Mouse (Mus musculus) kidney, adult 11 months (tissue): Measurements from ENCODE around the gene Foxf2.

ENCODE experiments used
- DNase-seq: peaks from one replicate; pipeline ENCODE4 v3.0.0; 2022

Foxf2 gene

GRCm38 (mm10) chr13:31625333-31626101, at the start of gene Foxf2:
Gene Foxf2 (plus strand): TSS chr13:31625816.
- no peak for DNase-seq

GRCm38 (mm10) chr13:31576696-31577095, 48.9 kb upstream of the Foxf2 start:
- peak; percentile 36 for DNase-seq

GRCm38 (mm10) chr13:31577576-31577975, 48.0 kb upstream of the Foxf2 start:
- no peak for DNase-seq

- DNase-seq: peak; percentile 85
Measured at GRCm38 (mm10) chr13:31578389-31578788, 47.2 kb upstream of the Foxf2 start.

GRCm38 (mm10) chr13:31579866-31580265, 45.8 kb upstream of the Foxf2 start:
- DNase-seq: peak; percentile 61

- DNase-seq: no peak
Measured at GRCm38 (mm10) chr13:31587341-31587740, 38.3 kb upstream of the Foxf2 start.

GRCm38 (mm10) chr13:31599576-31599975, 26.0 kb upstream of the Foxf2 start:
- no peak for DNase-seq

- DNase-seq: no peak
Measured at GRCm38 (mm10) chr13:31603964-31604363, 21.7 kb upstream of the Foxf2 start.

GRCm38 (mm10) chr13:31614724-31615465, 10.7 kb upstream of the Foxf2 start:
- DNase-seq: no peak

GRCm38 (mm10) chr13:31615561-31616165, 10.0 kb upstream of the Foxf2 start:
- no peak for DNase-seq

GRCm38 (mm10) chr13:31618001-31618400, 7.6 kb upstream of the Foxf2 start:
- DNase-seq: no peak

- DNase-seq: no peak
Measured at GRCm38 (mm10) chr13:31618416-31618815, 7.2 kb upstream of the Foxf2 start.

- DNase-seq: no peak
Measured at GRCm38 (mm10) chr13:31618919-31619655, 6.5 kb upstream of the Foxf2 start.

GRCm38 (mm10) chr13:31619826-31620498, 5.7 kb upstream of the Foxf2 start:
- DNase-seq: no peak

GRCm38 (mm10) chr13:31620499-31620847, 5.1 kb upstream of the Foxf2 start:
- no peak for DNase-seq

- no peak for DNase-seq
Measured at GRCm38 (mm10) chr13:31620937-31621336, 4.7 kb upstream of the Foxf2 start.

- DNase-seq: no peak
Measured at GRCm38 (mm10) chr13:31621741-31622140, 3.9 kb upstream of the Foxf2 start.

GRCm38 (mm10) chr13:31622371-31622770, 3.2 kb upstream of the Foxf2 start:
- no peak for DNase-seq

GRCm38 (mm10) chr13:31623291-31623690, 2.3 kb upstream of the Foxf2 start:
- DNase-seq: no peak

GRCm38 (mm10) chr13:31623906-31624860, 1.4 kb upstream of the Foxf2 start:
- DNase-seq: no peak

- no peak for DNase-seq
Measured at GRCm38 (mm10) chr13:31624966-31625332, 667 bp upstream of the Foxf2 start.
